Mouse (Mus musculus) liver, embryonic 14.5 days (tissue): ENCODE measurements at regions not wholly inside any gene's neighbourhood (a gene's known extent, or its start where the extent isn't known, plus 50 kb on each side); places are given as distances from the start of the nearest gene placed in this dataset.

Source experiments
- CTCF ChIP-seq: IDR thresholded peaks from 2 replicates; pipeline ENCODE4 v1.5.1; 2016; ENCODE audit warnings: antibody characterized with exemption, low read depth, control low read depth
- EP300 ChIP-seq: IDR thresholded peaks from 2 replicates; pipeline ENCODE4 v1.6.1; 2016; ENCODE audit warnings: antibody characterized with exemption, low read depth

DNA sequence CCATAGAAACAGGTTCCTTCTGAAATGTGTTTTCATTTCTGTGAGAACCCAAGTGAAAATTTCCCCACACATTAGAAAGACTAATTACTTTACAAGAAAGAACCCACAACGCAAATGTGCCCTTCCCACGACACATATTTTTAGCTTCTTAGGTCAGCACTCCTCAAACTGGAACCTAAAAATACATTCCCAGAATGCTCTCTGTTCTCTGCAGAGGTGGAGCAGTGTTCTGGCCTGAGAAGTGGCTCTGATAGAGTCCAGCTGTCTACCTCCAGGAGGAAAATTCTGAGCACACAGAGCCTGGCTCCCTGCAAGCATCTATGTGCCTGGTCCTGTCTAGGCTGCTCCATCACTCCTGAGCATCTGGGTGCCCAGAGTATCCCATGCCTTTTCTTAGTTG lies 184.3 kb upstream of the BB014433 start:
- TF ChIP-seq CTCF (no peak), EP300 (no peak)
